Mouse (Mus musculus) heart, adult 11 months (tissue): ENCODE measurements at regions not wholly inside any gene's neighbourhood (a gene's known extent, or its start where the extent isn't known, plus 50 kb on each side); places are given as distances from the start of the nearest gene placed in this dataset.

ENCODE experiments used
- DNase-seq: peaks from one replicate; pipeline ENCODE4 v3.0.0; 2022

GRCm38 (mm10) chr13:59956441-59956840 is 133.5 kb upstream of the Tut7 start:
- peak; percentile 85 for DNase-seq

- peak; percentile 77 for DNase-seq
These were observed 129.9 kb upstream of the Tut7 start for GRCm38 (mm10) chr13:59952809-59953208.

- peak; percentile 70 for DNase-seq
These were observed 129.2 kb upstream of the Tut7 start for GRCm38 (mm10) chr13:59952116-59952515.

GRCm38 (mm10) chr13:59950281-59950680 is 127.3 kb upstream of the Tut7 start:
- DNase-seq = peak; percentile 63

GRCm38 (mm10) chr13:59949471-59949870 is 126.5 kb upstream of the Tut7 start:
- DNase-seq = peak; percentile 70

GRCm38 (mm10) chr13:59948496-59949138 is 125.7 kb upstream of the Tut7 start:
- DNase-seq = peak; percentile 91

GRCm38 (mm10) chr13:59947461-59947860 is 124.5 kb upstream of the Tut7 start:
- peak; percentile 90 for DNase-seq

- peak; percentile 46 for DNase-seq
These were observed 123.6 kb upstream of the Tut7 start for GRCm38 (mm10) chr13:59946509-59946908.

GRCm38 (mm10) chr13:59945631-59946030 is 122.7 kb upstream of the Tut7 start:
- peak; percentile 51 for DNase-seq

GRCm38 (mm10) chr13:59943602-59944140 is 120.7 kb upstream of the Tut7 start:
- DNase-seq = peak; percentile 79

- DNase-seq = peak; percentile 21
These were observed 120.1 kb upstream of the Tut7 start for GRCm38 (mm10) chr13:59943020-59943419.

- DNase-seq = peak; percentile 74
These were observed 118.6 kb upstream of the Tut7 start for GRCm38 (mm10) chr13:59941519-59941918.

GRCm38 (mm10) chr13:59940414-59941205 is 117.7 kb upstream of the Tut7 start:
- peak; percentile 65 for DNase-seq

GRCm38 (mm10) chr13:59939886-59940285 is 116.9 kb upstream of the Tut7 start:
- peak; percentile 18 for DNase-seq

GRCm38 (mm10) chr13:59937147-59937546 is 114.2 kb upstream of the Tut7 start:
- peak; percentile 80 for DNase-seq

GRCm38 (mm10) chr13:59934556-59934955 is 111.6 kb upstream of the Tut7 start:
- DNase-seq = peak; percentile 83

GRCm38 (mm10) chr13:59934093-59934492 is 111.1 kb upstream of the Tut7 start:
- DNase-seq = peak; percentile 86

GRCm38 (mm10) chr13:59927379-59928111 is 104.6 kb upstream of the Tut7 start:
- no peak for DNase-seq

- no peak for DNase-seq
These were observed 103.0 kb upstream of the Tut7 start for GRCm38 (mm10) chr13:59925845-59926481.

GRCm38 (mm10) chr13:59917185-59917584 is 94.2 kb upstream of the Tut7 start:
- no peak for DNase-seq

- no peak for DNase-seq
These were observed 93.5 kb upstream of the Tut7 start for GRCm38 (mm10) chr13:59916166-59917044.

GRCm38 (mm10) chr13:59915734-59916133 is 92.8 kb upstream of the Tut7 start:
- DNase-seq = peak; percentile 79
